Mouse (Mus musculus) hindbrain, embryonic 12.5 days (tissue): ENCODE data around the gene Ccr7. TPM values are rescaled to one million over a fixed set of nuclear protein-coding genes. Genes with fewer than 3 reads are reported as not detected.

Experiments used
- ATAC-seq: fragments of 200-750 bp; cut with Nextera tagmentation; 2 replicates; pipeline ENCODE4 v1.8.0; 2017; ENCODE audit warnings: moderate TSS enrichment; ENCODE audit not compliant: low FRiP score
- H3K27ac ChIP-seq: fragments of 300-500 bp; sonication (generic); 2 replicates; pipeline ENCODE4 v1.5.1; 2016; ENCODE audit warnings: mild to moderate bottlenecking
- H3K27me3 ChIP-seq: fragments of 300-500 bp; sonication (generic); 2 replicates; pipeline ENCODE4 v1.6.1; 2016; ENCODE audit warnings: mild to moderate bottlenecking
- H3K36me3 ChIP-seq: fragments of 300-500 bp; sonication (generic); 2 replicates; pipeline ENCODE4 v1.6.1; 2016; ENCODE audit warnings: mild to moderate bottlenecking
- H3K4me1 ChIP-seq: fragments of 300-500 bp; sonication (generic); 2 replicates; pipeline ENCODE4 v1.6.1; 2016
- H3K4me2 ChIP-seq: fragments of 300-500 bp; sonication (generic); replicated peaks from 2 replicates; pipeline ENCODE4 v1.6.1; 2016; ENCODE audit warnings: mild to moderate bottlenecking
- H3K4me3 ChIP-seq: fragments of 300-500 bp; sonication (generic); 2 replicates; pipeline ENCODE4 v1.5.1; 2016; ENCODE audit warnings: mild to moderate bottlenecking
- H3K9ac ChIP-seq: fragments of 300-500 bp; sonication (generic); 2 replicates; pipeline ENCODE4 v1.6.1; 2016; ENCODE audit warnings: mild to moderate bottlenecking, moderate library complexity
- H3K9me3 ChIP-seq: fragments of 300-500 bp; sonication (generic); replicated peaks from 2 replicates; pipeline ENCODE4 v1.6.1; 2016; ENCODE audit warnings: mild to moderate bottlenecking
- WGBS: fragments of 180-500 bp; shearing (Covaris S2); methylation state at CpG from one replicate; pipeline ENCODE4 v1.1.7; 2016; 5-methylcytosine and 5-hydroxymethylcytosine counted together
- polyA plus RNA-seq: library from polyadenylated mRNA; unstranded; fragments of >200 nt; fragmentation: Nextera tagmentation; extraction: Ambion mirVana; gene quantifications from 2 replicates; pipeline ENCODE4 v1.2.1, GENCODE M21; 2016

The Ccr7 gene
- polyA plus RNA-seq, 1 experiment from 2014 or later, result 0.25 TPM

DNA sequence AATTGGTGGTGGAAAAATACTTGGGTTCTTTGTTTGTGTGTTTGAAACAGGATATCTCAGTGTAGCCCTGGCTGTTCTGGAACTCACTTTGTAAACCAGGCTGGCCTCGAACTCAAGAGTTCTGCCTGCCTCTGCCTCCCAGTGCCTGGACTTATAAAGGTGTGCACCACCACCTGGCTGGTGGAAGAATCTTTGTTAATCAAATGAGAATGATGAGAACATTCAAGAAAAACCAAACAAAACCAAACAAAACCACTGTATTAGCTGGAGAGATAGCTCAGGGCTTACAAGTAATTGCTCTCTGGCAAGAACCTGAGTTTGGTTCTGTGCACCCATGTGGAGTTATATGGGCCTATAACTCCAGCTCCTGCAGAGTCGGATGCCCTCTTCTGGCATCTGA, 14.6 kb upstream of the Ccr7 start:
- WGBS, result 92% methylated on average over 2 of the region's 2 CpGs
- H3K4me3 ChIP-seq, result no peak overlapping the region
- no peak overlapping the region for H3K4me2 ChIP-seq
- no peaks in the 10 kb centered on the region for H3K4me1 ChIP-seq
- no peak for ATAC-seq
- no peaks in the 10 kb centered on the region for H3K9me3 ChIP-seq
- no peaks in the 10 kb centered on the region for H3K27me3 ChIP-seq
- no peak overlapping the region for H3K27ac ChIP-seq
- no peaks in the 10 kb centered on the region for H3K36me3 ChIP-seq
- no peak overlapping the region for H3K9ac ChIP-seq

GRCm38 (mm10) chr11:99168030-99168474, 13.2 kb upstream of the Ccr7 start:
- Histone ChIP-seq H3K36me3 (no peaks in the 10 kb centered on the region), H3K9me3 (no peaks in the 10 kb centered on the region), H3K27me3 (no peaks in the 10 kb centered on the region), H3K27ac (no peak overlapping the region), H3K4me2 (no peak overlapping the region), H3K4me3 (no peak overlapping the region), H3K9ac (no peak overlapping the region), H3K4me1 (no peaks in the 10 kb centered on the region)
- WGBS, result 56% methylated on average over 12 of the region's 12 CpGs
- no peak for ATAC-seq

DNA sequence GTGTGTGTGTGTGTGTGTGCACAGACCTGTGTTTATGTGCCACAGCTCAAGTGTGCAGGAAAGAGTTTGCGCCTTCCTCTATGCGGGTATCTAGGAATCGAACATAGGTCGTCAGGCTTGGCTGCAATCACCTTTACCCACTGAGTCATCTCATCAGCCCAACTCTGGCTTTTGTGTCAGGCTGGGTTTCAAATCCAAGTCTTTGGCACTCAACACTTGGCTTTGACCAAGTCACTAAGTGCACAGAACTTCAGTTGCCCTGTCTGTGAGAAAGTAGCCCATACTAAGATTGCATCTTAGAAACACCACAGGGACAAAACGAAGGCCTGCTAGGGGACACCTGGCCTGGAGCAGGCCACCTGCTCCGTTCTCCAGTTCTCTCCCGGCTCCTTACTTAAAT, 12.7 kb upstream of the Ccr7 start:
- Histone ChIP-seq H3K4me1 (no peaks in the 10 kb centered on the region), H3K27me3 (no peaks in the 10 kb centered on the region), H3K9me3 (no peaks in the 10 kb centered on the region), H3K27ac (no peak overlapping the region), H3K4me2 (no peak overlapping the region), H3K4me3 (no peak overlapping the region), H3K36me3 (no peaks in the 10 kb centered on the region), H3K9ac (no peak overlapping the region)
- ATAC-seq, result no peak
- WGBS, result 87% methylated on average over 7 of the region's 7 CpGs

DNA sequence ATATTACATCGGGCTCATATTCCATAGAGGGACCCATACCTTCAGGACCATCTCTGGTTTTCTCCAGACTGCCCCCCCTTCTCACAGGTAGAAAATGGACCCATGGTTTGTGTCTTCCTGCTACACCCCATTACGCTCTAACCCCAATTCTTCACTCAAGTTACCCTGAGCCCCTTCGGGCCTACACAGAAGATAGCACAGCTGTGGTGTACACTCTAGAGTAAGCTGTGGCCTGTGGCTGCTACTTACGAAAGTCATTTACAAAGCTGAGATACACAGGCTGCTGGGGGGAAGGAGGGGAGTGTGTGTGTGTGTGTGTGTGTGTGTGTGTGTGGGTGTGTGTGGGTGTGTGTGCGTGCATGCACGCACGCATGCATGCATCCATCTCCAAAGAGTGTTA, 11.4 kb upstream of the Ccr7 start:
- no peak overlapping the region for H3K9ac ChIP-seq
- ATAC-seq, result no peak
- 98% methylated on average over 7 of the region's 7 CpGs for WGBS
- no peaks in the 10 kb centered on the region for H3K9me3 ChIP-seq
- H3K27ac ChIP-seq, result no peak overlapping the region
- no peaks in the 10 kb centered on the region for H3K27me3 ChIP-seq
- H3K4me2 ChIP-seq, result no peak overlapping the region
- H3K4me3 ChIP-seq, result no peak overlapping the region
- H3K36me3 ChIP-seq, result no peaks in the 10 kb centered on the region
- no peaks in the 10 kb centered on the region for H3K4me1 ChIP-seq

GRCm38 (mm10) chr11:99165031-99165752, 10.3 kb upstream of the Ccr7 start:
- Histone ChIP-seq H3K27me3 (no peaks in the 10 kb centered on the region), H3K9ac (no peak overlapping the region), H3K27ac (no peak overlapping the region), H3K9me3 (no peaks in the 10 kb centered on the region), H3K4me3 (no peak overlapping the region), H3K4me1 (no peaks in the 10 kb centered on the region), H3K36me3 (no peaks in the 10 kb centered on the region), H3K4me2 (no peak overlapping the region)
- no peak for ATAC-seq
- 71% methylated on average over 11 of the region's 11 CpGs for WGBS

GRCm38 (mm10) chr11:99162972-99163686, 8.3 kb upstream of the Ccr7 start:
- Histone ChIP-seq H3K9ac (no peak overlapping the region), H3K4me1 (no peaks in the 10 kb centered on the region), H3K4me3 (no peak overlapping the region), H3K4me2 (no peak overlapping the region), H3K27ac (no peak overlapping the region), H3K36me3 (no peaks in the 10 kb centered on the region), H3K27me3 (no peaks in the 10 kb centered on the region), H3K9me3 (no peaks in the 10 kb centered on the region)
- WGBS, result 81% methylated on average over 10 of the region's 10 CpGs
- ATAC-seq, result no peak

- H3K9ac ChIP-seq, result no peak overlapping the region
Observed at GRCm38 (mm10) chr11:99161648-99162047, 6.8 kb upstream of the Ccr7 start.

GRCm38 (mm10) chr11:99160228-99160627, 5.4 kb upstream of the Ccr7 start:
- Histone ChIP-seq H3K4me3 (no peak overlapping the region), H3K4me2 (no peak overlapping the region), H3K27ac (no peak overlapping the region), H3K9me3 (no peaks in the 10 kb centered on the region), H3K9ac (no peak overlapping the region), H3K36me3 (no peaks in the 10 kb centered on the region), H3K27me3 (no peaks in the 10 kb centered on the region), H3K4me1 (no peaks in the 10 kb centered on the region)
- no peak for ATAC-seq
- 88% methylated on average over 6 of the region's 6 CpGs for WGBS

More at GRCm38 (mm10) chr11:99161648-99162047, 6.8 kb upstream of the Ccr7 start:
- H3K4me1 ChIP-seq, result no peaks in the 10 kb centered on the region
- no peak overlapping the region for H3K27ac ChIP-seq
- no peaks in the 10 kb centered on the region for H3K9me3 ChIP-seq
- no peak for ATAC-seq
- WGBS, result 50% methylated on average over 5 of the region's 5 CpGs
- H3K4me2 ChIP-seq, result no peak overlapping the region
- H3K36me3 ChIP-seq, result no peaks in the 10 kb centered on the region
- H3K4me3 ChIP-seq, result no peak overlapping the region
- H3K27me3 ChIP-seq, result no peaks in the 10 kb centered on the region

DNA sequence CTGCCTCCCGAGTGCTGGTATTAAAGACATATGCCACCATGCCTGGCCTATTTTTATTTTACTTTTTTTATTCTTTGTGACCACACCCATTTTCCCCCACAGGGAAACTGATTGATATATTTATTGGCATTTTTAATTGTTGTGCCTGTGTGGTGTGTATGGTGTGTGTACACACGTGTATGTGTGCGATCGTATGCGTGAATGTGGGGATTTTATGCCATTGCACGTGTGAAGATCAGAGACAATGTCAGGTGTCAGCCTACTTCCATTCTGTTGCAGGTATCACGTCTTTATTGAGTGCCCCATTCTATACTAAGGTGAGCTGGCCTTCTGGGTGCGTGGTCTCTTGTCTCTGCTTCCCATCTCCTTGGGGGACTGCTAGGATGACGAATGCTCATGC, 940 bp upstream of the Ccr7 start:
- ATAC-seq, result no peak
- no peaks in the 10 kb centered on the region for H3K4me1 ChIP-seq
- WGBS, result 85% methylated on average over 9 of the region's 9 CpGs
- no peak overlapping the region for H3K9ac ChIP-seq
- no peak overlapping the region for H3K4me3 ChIP-seq
- H3K27ac ChIP-seq, result no peak overlapping the region
- H3K27me3 ChIP-seq, result peaks cover 3% of the 10 kb centered on the region; the same call in 1 of the 2 replicates
- H3K9me3 ChIP-seq, result no peaks in the 10 kb centered on the region
- no peak overlapping the region for H3K4me2 ChIP-seq
- no peaks in the 10 kb centered on the region for H3K36me3 ChIP-seq

- Histone ChIP-seq H3K27me3 (peaks cover 3% of the 10 kb centered on the region; the same call in 1 of the 2 replicates), H3K36me3 (no peaks in the 10 kb centered on the region), H3K4me2 (no peak overlapping the region), H3K4me3 (no peak overlapping the region), H3K9me3 (no peaks in the 10 kb centered on the region), H3K27ac (no peak overlapping the region), H3K9ac (no peak overlapping the region), H3K4me1 (peaks cover 8% of the 10 kb centered on the region)
- ATAC-seq, result no peak
- 70% methylated on average over 7 of the region's 7 CpGs for WGBS
Observed at GRCm38 (mm10) chr11:99153767-99154753, 817 bp downstream of the Ccr7 start.

GRCm38 (mm10) chr11:99152323-99153144, 2.3 kb downstream of the Ccr7 start:
- Histone ChIP-seq H3K9ac (no peak overlapping the region), H3K4me1 (peaks cover 23% of the 10 kb centered on the region), H3K4me2 (no peak overlapping the region), H3K4me3 (no peak overlapping the region), H3K9me3 (no peaks in the 10 kb centered on the region), H3K36me3 (no peaks in the 10 kb centered on the region), H3K27me3 (peaks cover 3% of the 10 kb centered on the region; the same call in 1 of the 2 replicates), H3K27ac (no peak overlapping the region)
- ATAC-seq, result no peak
- 81% methylated on average over 7 of the region's 7 CpGs for WGBS
